Mouse (Mus musculus) embryonic facial prominence, embryonic 11.5 days (tissue): ENCODE results near the gene Grin2a. TPM values are rescaled to one million over a fixed set of nuclear protein-coding genes. Genes with fewer than 3 reads are reported as not detected.

Source experiments
- polyA plus RNA-seq: library from polyadenylated mRNA; unstranded; fragments of >200 nt; fragmentation: Nextera tagmentation; extraction: Ambion mirVana; gene quantifications from 2 replicates; pipeline ENCODE4 v1.2.1, GENCODE M21; 2014

Gene Grin2a
- polyA plus RNA-seq, 1 experiment from 2014 or later, result 0.22 TPM

Other genes with a start within 250 kb of the Grin2a start
- 0.67 TPM in 1 of 2 replicates, not detected in the other for gene Rpl39l, start 174.7 kb upstream of the Grin2a start, polyA plus RNA-seq
- 1.6 and 2.3 TPM in 2 replicates for gene Atf7ip2, start 197.2 kb upstream of the Grin2a start, polyA plus RNA-seq